Mouse (Mus musculus): ENCODE results near the gene Gm4969.
A peak's percentile ranks its signal among the peaks of the same experiment; 100 is the strongest.
"Not testable (repeated sequence)": the region's sequence is repeated elsewhere in the genome, so short reads cannot be mapped to it uniquely, and the experiment has no call there.

The Gm4969 gene

GRCm38 (mm10) chr7:19118028-19118771 is at the start of gene Gm4969:
TSS of gene Gm4969 (minus strand) at chr7:19118368.
- DNase-seq (ENCODE audit: low spot score) = peak; percentile 96

DNA sequence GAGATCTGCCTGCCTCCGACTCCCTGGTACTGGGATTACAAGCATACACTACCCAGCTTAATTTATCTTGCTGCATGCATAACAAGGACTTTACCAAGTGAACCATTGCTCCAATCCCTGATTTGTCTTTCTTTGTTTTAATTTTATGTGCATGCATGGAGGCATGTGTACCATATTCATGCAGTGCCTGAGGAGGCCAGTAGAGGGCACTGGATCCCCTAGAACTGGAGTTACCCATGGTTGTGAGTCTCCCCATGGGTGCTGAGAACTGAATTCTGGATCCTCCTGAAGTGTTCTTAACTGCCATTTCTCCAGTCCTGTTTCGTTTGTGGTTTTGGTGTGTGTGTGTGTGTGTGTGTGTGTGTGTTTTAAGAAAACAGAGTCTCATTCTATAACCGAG is 48.8 kb upstream of the Gm4969 start:
- DNase-seq (ENCODE audit: low spot score) = no peak

DNA sequence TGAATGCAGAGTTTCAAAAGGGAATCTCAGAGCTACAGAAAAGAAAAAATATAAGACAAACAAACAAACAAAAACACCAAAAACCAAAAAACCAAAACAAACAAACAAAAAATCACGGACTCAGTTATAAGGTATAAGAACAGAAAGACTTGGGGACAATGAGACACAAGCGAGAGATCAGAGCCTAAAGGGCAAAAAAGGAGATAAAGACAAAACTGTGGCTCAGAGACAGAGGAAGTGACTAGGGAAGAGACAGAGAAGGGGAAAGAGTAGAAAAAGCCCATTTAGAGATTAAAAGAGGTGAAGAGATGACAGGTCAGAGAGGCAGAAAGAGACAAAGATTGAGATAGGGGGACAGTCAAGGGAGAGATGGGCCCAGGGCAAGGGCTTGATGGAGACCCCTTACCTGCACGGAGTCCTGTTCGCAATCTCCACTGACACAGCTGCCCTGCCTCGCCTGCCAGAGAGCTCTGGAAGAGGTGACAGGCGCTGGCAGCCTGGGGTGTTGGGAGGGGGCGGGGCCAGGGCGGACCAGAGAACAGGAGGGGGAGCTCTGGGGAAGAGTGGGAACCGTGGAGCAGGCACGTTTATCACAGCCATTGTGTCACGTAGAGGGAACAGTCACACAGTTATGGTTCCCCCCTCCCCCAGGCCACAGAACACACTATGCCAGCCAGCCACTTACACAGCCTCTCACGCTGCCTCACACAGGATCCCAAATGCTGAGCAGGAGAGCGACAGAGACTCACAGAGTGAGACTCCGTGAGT is 47.7 kb upstream of the Gm4969 start, which contains the start of gene Gipr:
Gipr (minus strand) TSS at position 472 of the 768 bp plus-strand sequence.
- DNase-seq (ENCODE audit: low spot score) = no peak

- peak; percentile 58 for DNase-seq (ENCODE audit: low spot score)
Measured at GRCm38 (mm10) chr7:19164978-19165377, 46.8 kb upstream of the Gm4969 start.

DNA sequence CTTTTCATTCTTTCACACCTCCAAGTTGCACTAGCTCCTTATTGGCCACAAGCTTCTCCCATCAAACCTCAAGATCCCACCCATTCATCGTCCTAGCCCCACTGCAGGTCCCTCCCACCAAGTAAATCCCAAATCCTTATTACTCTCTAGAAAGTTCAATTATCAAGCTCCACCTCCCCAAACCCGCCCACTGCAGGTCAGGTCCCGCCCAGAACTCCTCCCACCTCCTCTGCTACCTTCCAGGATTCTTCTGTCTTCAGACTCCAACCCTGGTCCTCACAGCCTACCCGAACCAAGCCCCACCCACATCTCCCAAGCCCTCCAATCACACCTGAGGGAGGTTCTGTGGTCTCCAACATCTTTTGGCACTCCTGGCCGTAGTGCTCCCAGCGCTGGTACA is 46.0 kb upstream of the Gm4969 start:
- peak; percentile 52 for DNase-seq (ENCODE audit: low spot score)

DNA sequence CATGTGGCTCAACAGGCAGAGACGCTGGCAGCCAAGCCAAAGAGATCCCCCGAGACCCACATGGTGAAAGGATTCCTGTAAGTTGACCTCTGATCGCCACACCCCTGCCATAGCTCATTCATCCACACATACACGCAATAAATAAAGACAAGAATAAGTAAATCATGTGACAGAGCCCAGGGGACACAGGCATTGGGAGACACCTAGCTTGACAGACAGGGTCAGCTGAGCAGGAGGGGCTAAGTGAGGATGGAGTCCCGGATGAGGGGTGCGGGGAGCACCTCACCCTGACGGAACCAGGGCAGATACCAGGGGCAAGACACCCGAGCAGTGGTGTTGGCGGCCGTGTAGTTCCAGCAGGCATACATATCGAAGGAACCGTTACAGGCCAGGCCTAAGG is 45.6 kb upstream of the Gm4969 start:
- no peak for DNase-seq (ENCODE audit: low spot score)

- DNase-seq (ENCODE audit: low spot score) = no peak
Measured at GRCm38 (mm10) chr7:19162928-19163327, 44.8 kb upstream of the Gm4969 start.

DNA sequence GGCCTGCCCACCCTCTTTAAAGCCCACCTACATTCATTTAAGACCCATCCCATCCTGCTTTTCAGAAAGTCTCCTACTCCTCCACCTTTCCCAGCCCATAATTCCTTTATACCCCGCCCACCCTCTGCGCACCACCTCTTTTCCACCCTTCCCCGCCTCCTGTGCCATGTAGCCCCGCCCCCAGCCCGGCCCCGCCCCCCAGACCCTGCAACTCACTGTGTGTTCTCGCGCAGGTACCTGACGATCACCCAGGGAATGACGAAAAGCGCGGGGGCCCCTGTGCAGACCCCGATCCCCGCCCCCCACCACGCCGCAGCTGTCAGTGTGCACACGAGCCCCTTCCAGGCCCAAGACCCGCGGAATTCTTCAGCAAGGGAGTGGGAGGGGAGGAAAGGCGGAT is 41.9 kb upstream of the Gm4969 start:
- DNase-seq (ENCODE audit: low spot score) = no peak

GRCm38 (mm10) chr7:19159411-19159810 is 41.2 kb upstream of the Gm4969 start:
- no peak for DNase-seq (ENCODE audit: low spot score)

GRCm38 (mm10) chr7:19158601-19159000 is 40.4 kb upstream of the Gm4969 start:
- no peak for DNase-seq (ENCODE audit: low spot score)

DNA sequence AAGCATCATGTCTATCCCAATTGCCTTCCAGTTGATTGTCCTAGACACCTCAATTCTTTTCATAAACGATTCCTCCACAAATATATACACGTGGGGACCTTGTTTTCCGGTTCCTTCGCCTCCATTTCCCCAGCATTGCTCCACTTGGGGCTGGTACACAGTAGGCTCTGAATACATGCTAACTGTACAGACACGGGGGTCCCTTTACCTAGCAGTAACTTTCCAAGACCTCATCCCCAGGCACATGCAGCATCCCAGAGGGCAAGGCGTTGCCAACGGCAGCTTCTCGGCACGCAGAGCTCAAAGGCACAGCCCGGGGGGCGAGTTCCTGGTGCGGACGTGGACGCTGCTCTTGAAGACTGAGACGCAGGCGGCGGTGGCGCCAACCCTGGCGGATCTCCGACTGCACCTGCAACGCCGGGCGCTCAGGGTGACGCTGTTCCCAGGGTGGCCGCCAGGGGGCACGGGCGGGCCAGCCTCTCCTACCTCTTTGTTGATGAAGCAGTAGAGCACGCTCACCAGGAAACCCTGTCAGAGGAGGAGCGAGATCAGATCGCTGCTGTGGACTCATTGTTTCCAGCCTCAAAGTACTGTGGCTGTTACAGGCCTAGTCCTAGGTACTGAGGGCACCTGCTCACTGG is 39.1 kb upstream of the Gm4969 start:
- DNase-seq (ENCODE audit: low spot score) = peak; percentile 88

DNA sequence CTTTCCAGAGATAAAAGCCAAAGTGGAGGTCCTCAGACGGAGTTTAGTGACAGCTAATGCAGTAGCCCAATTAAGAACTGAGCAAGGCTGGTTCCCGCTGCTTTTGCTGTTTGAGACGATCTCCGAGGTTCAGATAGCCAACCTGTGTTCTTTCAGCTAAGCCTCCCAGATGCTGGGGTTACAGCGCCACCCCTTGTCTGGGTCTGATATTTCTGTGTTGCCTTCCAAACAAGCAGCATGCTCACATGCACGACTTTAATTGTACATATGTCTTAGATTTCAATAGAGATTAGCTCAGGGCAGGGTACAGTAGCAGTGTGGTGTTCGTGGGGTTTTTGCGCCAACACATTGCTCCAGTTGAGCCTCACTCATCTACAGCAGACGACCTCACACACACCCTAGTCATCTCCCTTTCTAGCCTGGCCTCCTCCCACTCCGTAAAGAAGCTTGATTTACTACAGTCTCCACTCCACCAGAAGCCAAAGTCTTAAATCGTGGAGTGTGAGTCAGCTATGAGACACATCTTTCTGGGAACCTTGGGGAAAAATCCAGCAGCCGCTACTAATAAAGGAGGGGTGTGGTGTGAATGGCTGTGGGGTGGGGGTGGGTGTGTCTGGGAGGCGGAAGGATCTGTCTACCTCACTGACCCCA is 37.8 kb upstream of the Gm4969 start:
- DNase-seq (ENCODE audit: low spot score) = no peak

GRCm38 (mm10) chr7:19154796-19155195 is 36.6 kb upstream of the Gm4969 start:
- no peak for DNase-seq (ENCODE audit: low spot score)

GRCm38 (mm10) chr7:19151121-19151520 is 33.0 kb upstream of the Gm4969 start:
- not testable (repeated sequence) for DNase-seq (ENCODE audit: low spot score)

GRCm38 (mm10) chr7:19149626-19150025 is 31.5 kb upstream of the Gm4969 start, which contains the start of gene Snrpd2:
TSS of gene Snrpd2 (plus strand) at chr7:19149722.
- DNase-seq (ENCODE audit: low spot score) = peak; percentile 96

GRCm38 (mm10) chr7:19148875-19149541 is 30.8 kb upstream of the Gm4969 start, which contains the start of gene Qpctl:
TSS of gene Qpctl (minus strand) at chr7:19149291.
- peak; percentile 99 for DNase-seq (ENCODE audit: low spot score)

DNA sequence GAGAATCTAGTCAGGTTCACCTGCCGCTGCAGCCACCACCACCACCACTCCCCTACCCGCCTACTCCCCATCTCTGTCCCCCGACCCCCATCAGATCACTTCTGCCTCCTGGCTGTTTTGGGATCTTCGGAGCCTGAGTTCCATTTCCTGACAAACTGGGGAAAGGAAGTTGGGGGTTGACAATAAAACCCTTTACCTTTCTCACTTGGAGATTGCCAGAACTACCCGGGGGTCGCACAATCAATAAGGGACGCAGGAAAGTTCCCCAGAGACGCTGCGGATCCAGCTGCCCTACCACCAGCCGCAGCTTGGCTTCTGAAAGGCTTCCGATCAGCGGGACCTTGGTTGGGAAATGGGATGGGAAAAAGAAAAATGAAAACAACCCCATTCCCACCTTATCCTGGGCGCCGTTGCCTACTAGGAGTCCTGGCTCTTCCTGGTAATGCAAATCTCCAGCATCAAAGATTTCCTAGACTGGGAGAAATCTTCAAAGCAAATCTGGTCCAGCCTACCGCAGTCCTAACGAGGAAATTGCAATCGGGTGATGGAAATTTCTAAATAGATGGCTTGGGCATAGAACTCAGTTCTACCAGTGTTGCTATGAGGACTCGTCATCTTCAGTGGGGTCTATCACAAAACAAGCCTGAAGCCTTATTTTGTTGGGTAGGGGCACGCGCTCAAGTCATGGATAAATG is 30.2 kb upstream of the Gm4969 start:
- DNase-seq (ENCODE audit: low spot score) = no peak

GRCm38 (mm10) chr7:19147497-19148045 is 29.4 kb upstream of the Gm4969 start:
- DNase-seq (ENCODE audit: low spot score) = no peak

GRCm38 (mm10) chr7:19146793-19147192 is 28.6 kb upstream of the Gm4969 start:
- no peak for DNase-seq (ENCODE audit: low spot score)

GRCm38 (mm10) chr7:19137380-19137779 is 19.2 kb upstream of the Gm4969 start:
- no peak for DNase-seq (ENCODE audit: low spot score)
